ENCODE assay signal across 12 mouse cellular contexts in the genomic region with DNA sequence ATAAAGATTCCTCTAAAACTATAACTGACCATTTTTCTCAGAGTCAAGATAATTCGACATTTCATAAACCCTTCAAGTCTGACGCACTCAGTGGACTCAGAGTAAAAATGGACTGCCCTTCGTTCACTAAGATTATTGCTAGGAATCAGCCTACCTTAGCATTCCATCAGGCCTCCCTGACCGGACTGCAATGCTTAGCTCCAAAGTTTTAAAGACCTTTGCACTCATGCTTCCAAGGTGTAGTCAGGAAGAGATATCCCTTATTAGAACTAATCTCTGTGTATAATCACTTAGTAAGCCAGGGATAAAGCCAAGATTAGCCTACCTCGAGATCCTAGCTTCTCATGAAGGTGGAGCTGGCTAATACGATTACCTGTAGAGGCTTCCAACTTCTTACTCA.
"Had no signal": no experiment of that assay in that cellular context is flagged by ENCODE, and none has a peak within 500 bp of the region (broad histone marks: within the 10 kb centered on the region; RNA-seq: fewer than 3 reads in every experiment).

No protein-coding gene starts in this region.

- H3K27me3 ChIP-seq: hindbrain, embryonic 15.5 days; neural tube, embryonic 15.5 days had no signal

- H3K4me3 ChIP-seq: hindbrain, embryonic 15.5 days; myocyte; neural tube, embryonic 15.5 days had no signal

- H3K36me3 ChIP-seq: hindbrain, embryonic 15.5 days; neural tube, embryonic 15.5 days had no signal

- H3K9me3 ChIP-seq: hindbrain, embryonic 15.5 days; midbrain, embryonic 10.5 days; neural tube, embryonic 15.5 days had no signal

- DNase-seq: left cerebral cortex, postnatal 4 days; lung, embryonic 14.5 days; lung, postnatal 10 days; lung, postnatal 4 days; midbrain, embryonic 14.5 days; right cerebral cortex, postnatal 25 days; thymus, postnatal 4 days had no signal

- H3K27ac ChIP-seq: hindbrain, embryonic 15.5 days; kidney, postnatal 0 days; neural tube, embryonic 15.5 days had no signal
